Mouse (Mus musculus) forebrain, postnatal 0 days (tissue): ENCODE results near the gene Inafm2. TPM values are rescaled to one million over a fixed set of nuclear protein-coding genes. Genes with fewer than 3 reads are reported as not detected.

ENCODE experiments used
- ATAC-seq: fragments of 200-750 bp; cut with Nextera tagmentation; 2 replicates; pipeline ENCODE4 v1.8.0; 2017; ENCODE audit warnings: mild to moderate bottlenecking, moderate library complexity
- DNase-seq: peaks from one replicate; pipeline ENCODE4 v3.0.0-alpha.2; 2015
- H3K27ac ChIP-seq: fragments of 300-500 bp; sonication (generic); 2 replicates; pipeline ENCODE4 v1.5.1; 2014; ENCODE audit warnings: low read depth, mild to moderate bottlenecking, antibody characterized with exemption, low read length, moderate library complexity, mixed read lengths
- H3K27me3 ChIP-seq: fragments of 300-500 bp; sonication (generic); 2 replicates; pipeline ENCODE4 v1.6.1; 2014; ENCODE audit warnings: mild to moderate bottlenecking, low read length, mixed read lengths; ENCODE audit not compliant: insufficient read depth
- H3K36me3 ChIP-seq: fragments of 300-500 bp; sonication (generic); 2 replicates; pipeline ENCODE4 v1.6.1; 2014; ENCODE audit warnings: mild to moderate bottlenecking, moderate library complexity; ENCODE audit not compliant: insufficient read depth
- H3K4me1 ChIP-seq: fragments of 300-500 bp; sonication (generic); 2 replicates; pipeline ENCODE4 v1.6.1; 2014; ENCODE audit warnings: antibody characterized with exemption; ENCODE audit not compliant: insufficient read depth
- H3K4me2 ChIP-seq: fragments of 300-500 bp; sonication (generic); 2 replicates; pipeline ENCODE4 v1.6.1; 2014; ENCODE audit warnings: low read depth, mild to moderate bottlenecking, moderate library complexity
- H3K4me3 ChIP-seq: fragments of 300-500 bp; sonication (generic); 2 replicates; pipeline ENCODE4 v1.5.1; 2014; ENCODE audit warnings: low read depth, low read length, mixed read lengths
- H3K9ac ChIP-seq: fragments of 300-500 bp; sonication (generic); 2 replicates; pipeline ENCODE4 v1.6.1; 2014; ENCODE audit warnings: mild to moderate bottlenecking
- H3K9me3 ChIP-seq: fragments of 300-500 bp; sonication (generic); 2 replicates; pipeline ENCODE4 v1.6.1; 2016; ENCODE audit warnings: low read length
- CTCF ChIP-seq: sonication (generic); IDR thresholded peaks from 2 replicates; pipeline ENCODE4 v1.5.1; 2016; ENCODE audit warnings: antibody characterized with exemption, control low read depth, low read depth
- WGBS: fragments of 180-500 bp; shearing (Covaris S2); extraction: QIAGEN DNeasy Blood & Tissue Kit; methylation state at CpG from one replicate; pipeline ENCODE4 v1.1.7; 2014; 5-methylcytosine and 5-hydroxymethylcytosine counted together
- polyA plus RNA-seq: library from polyadenylated mRNA; unstranded; fragments of >200 nt; fragmentation: Nextera tagmentation; extraction: Ambion mirVana; gene quantifications from 2 replicates; pipeline ENCODE4 v1.2.1, GENCODE M21; 2015
- total RNA-seq: library from RNA; depleted of rRNA; stranded (reverse); fragments of >200 nt; gene quantifications from 2 replicates; pipeline ENCODE4 v1.2.3, GENCODE M21; 2014; rRNA removed

The Inafm2 gene
- total RNA-seq (13.8 and 14.2 TPM in 2 replicates), polyA plus RNA-seq (15.7 and 17.2 TPM in 2 replicates)

DNA sequence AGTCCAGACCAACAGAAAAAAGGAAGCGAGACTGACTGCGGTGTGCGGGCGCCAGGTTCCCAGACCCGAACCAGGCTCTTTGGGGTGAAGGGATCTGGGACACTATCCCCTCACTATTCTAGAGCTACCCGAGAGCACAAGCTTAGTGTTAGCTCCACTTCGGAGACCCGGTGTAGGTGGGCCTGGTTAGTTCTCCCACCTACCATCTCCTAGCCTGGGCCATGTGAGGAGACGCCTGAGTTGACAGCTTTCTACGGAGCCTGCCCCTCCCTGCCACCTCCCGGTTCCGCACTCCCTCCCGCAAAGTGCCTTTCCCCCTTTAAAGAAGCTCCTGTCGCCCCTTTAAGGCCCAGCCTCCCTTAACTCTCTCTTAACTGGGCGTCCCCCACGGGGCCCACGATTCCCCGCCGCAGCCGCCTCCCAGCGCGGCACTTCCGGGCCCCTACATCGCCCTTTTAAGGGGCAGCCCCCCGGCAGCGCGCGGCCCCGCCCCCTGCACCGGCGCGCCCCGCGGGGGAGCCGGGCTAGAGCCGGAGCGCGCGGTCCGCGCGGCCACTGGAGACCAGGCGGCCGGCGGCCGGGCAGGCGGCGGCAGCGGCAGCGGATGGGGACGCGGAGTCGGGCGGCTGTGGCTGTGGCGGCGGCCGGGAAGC is at the start of gene Inafm2:
Inafm2 (plus strand) TSS at position 527 of the 653 bp plus-strand sequence.
- WGBS: under 1% methylated on average over 45 of the region's 57 CpGs
- H3K4me1 ChIP-seq: peaks cover 31% of the 10 kb centered on the region
- DNase-seq: peak; percentile 95

DNA sequence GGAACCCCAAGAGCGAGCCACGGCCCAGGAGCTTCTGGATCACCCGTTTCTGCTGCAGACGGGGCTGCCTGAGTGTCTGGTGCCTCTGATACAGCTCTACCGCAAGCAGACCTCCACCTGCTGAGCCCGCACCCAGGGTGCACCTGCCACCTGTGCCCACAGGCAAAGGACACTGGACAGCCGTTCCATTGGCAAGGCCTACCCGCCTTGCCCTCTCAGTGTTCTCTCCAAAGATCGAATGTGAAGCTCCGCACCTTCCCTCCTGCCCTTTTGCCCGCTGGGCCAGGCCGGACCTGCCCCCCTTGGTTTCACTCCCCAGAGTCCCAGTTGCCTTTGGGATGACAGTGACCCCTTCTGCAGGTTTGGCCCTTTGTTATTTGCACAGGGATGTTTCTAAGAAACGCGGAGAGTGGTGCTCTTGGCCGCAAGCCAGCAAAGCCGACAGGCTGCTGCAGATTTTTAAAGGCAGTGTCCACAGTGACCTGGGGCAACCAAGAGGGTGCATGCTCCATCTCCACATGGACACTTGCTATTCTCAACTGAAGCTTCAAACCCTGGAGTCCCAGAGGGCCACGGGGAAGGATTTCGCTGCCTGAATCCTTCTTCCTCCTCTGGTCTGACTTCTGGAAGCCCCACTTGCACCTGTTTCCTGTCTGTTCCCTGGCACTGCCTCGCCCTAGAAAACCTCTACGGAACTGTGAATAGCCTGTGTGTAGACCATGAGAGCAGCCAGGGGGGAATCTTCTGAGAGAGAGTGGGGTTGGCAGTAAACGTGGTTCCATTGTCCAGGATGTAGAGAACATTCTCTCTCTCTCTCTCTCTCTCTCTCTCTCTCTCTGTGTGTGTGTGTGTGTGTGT is 48.9 kb upstream of the Inafm2 start:
- Histone ChIP-seq H3K27ac (no peak overlapping the region), H3K9ac (no peak overlapping the region), H3K9me3 (no peaks in the 10 kb centered on the region), H3K4me1 (no peaks in the 10 kb centered on the region), H3K27me3 (peaks cover 28% of the 10 kb centered on the region), H3K36me3 (peaks cover 16% of the 10 kb centered on the region; the same call in 1 of the 2 replicates), H3K4me3 (no peak overlapping the region), H3K4me2 (no peak overlapping the region)
- TF ChIP-seq CTCF: no peak
- DNase-seq (no peak), ATAC-seq (no peak)
- 51% methylated on average over 21 of the region's 21 CpGs for WGBS

More for the DNA sequence above, at the start of gene Inafm2:
- peak within 1 kb of the TSS; percentile 73 for H3K27ac ChIP-seq
- H3K9me3 ChIP-seq: no peaks in the 10 kb centered on the region
- peak; percentile 97 for ATAC-seq
- peak within 1 kb of the TSS; percentile 84 for H3K4me3 ChIP-seq
- TF ChIP-seq CTCF: no peak
- no peaks in the 10 kb centered on the region for H3K36me3 ChIP-seq
- H3K9ac ChIP-seq: peak within 1 kb of the TSS; percentile 77
- H3K4me2 ChIP-seq: peak within 1 kb of the TSS; percentile 97
- H3K27me3 ChIP-seq: no peaks in the 10 kb centered on the region; the same call in 1 of the 2 replicates

DNA sequence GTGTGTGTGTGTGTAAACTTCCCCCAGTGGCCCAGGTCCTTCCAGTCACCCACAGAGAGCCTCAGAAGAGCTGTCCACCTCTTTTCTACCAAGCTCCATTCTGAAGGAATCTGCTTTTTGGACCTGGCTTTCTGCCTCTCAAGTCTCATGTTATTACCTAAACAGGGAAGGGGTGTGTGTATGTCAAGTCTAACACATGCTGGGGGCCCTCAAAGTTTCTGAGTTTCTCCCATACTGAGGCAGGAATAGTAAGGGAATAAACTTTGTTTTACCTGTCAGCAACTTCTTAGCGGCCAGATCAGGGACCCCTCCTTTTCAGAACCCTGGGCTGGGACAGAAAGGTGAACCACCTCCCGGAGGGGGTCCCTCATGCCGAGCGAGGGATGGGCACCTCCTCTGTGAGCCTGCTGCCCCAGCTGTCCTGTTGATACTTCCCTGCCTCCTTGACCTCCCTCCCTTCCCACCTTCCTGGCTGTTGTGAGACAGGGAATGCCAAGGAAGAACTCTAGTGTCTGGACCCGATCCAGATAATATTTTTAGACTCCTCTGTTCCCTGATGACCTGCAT is 48.2 kb upstream of the Inafm2 start:
- peaks cover 16% of the 10 kb centered on the region; the same call in 1 of the 2 replicates for H3K36me3 ChIP-seq
- H3K4me1 ChIP-seq: 0 out of 2 replicates have a peak, but pooled peaks cover 2% of the 10 kb centered on the region
- TF ChIP-seq CTCF: no peak
- DNase-seq (no peak), ATAC-seq (no peak)
- H3K9me3 ChIP-seq: no peaks in the 10 kb centered on the region
- H3K4me2 ChIP-seq: no peak overlapping the region
- H3K27ac ChIP-seq: no peak overlapping the region
- H3K4me3 ChIP-seq: no peak overlapping the region
- H3K9ac ChIP-seq: no peak overlapping the region
- H3K27me3 ChIP-seq: peaks cover 36% of the 10 kb centered on the region
- 46% methylated on average over 5 of the region's 5 CpGs for WGBS

DNA sequence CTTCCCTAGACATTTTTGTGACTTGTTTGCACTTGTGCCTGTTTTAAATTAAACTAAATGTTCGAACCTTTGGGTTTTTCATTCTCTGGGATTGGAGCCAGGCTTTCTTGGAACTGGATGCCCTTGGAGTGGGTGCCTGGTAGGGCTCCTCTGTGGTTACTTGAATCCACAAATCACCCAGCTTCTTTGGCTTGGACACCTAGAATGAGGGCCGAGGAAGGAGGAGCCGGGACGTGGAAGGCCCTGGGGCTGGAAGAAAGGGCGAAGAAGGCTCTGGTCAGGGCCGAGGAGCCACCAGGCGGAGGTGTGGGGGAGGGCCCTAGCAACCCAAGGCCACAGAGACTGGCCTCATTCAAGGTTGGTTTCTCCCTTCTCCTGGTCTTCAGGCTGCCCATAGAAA is 47.6 kb upstream of the Inafm2 start:
- Histone ChIP-seq H3K9me3 (no peaks in the 10 kb centered on the region), H3K4me2 (no peak overlapping the region), H3K27me3 (peaks cover 41% of the 10 kb centered on the region), H3K4me1 (0 out of 2 replicates have a peak, but pooled peaks cover 7% of the 10 kb centered on the region), H3K36me3 (peaks cover 16% of the 10 kb centered on the region; the same call in 1 of the 2 replicates), H3K27ac (no peak overlapping the region), H3K4me3 (no peak overlapping the region), H3K9ac (no peak overlapping the region)
- ATAC-seq (no peak), DNase-seq (peak; percentile 11)
- WGBS: 25% methylated on average over 7 of the region's 7 CpGs
- TF ChIP-seq CTCF: no peak

DNA sequence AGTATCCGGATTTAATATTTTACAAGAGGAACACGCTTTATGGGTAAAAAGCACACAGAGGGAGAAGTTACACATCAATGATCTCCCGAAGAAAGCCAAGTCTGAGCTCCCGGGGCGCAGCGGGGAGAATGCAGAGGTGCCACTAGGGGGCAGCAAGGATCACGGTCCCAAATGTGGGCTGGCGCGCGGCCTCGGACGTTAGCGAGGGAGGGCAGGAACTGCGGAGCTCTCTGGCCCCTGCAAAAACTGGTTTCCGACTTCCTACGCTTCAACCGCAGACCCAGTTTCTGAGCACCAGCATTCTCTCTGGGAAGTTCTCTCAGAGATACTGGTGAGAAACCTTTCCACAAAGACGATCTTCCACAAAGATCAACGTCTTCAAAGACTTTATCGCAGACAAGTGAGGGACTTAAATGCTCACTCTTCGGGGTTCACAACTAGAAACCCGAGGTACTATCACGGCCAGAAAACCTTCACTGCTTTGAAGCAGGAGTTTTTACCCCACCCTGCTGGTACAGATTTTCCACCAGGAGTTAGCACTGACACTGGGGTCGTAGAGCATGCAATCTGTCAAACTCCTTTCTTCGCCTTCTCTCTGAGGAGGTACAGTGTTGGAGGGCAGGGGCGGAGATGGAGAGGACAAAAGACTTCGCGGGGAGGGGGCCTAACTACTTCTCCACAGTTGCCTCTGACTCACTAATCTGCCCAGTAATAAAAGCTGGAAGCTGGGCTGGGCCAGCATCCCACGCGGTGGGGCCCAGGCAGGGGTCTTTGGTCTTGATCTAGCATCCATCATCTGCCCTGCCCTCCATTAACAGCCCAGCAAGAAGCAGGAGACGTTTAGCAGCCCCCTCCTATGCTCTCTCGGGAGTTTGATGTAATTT is 45.1 kb upstream of the Inafm2 start:
- peak; percentile 81 for DNase-seq
- Histone ChIP-seq H3K4me1 (peaks cover 18% of the 10 kb centered on the region), H3K4me3 (no peak overlapping the region), H3K27me3 (peaks cover 63% of the 10 kb centered on the region), H3K4me2 (peak overlapping the region; percentile 34), H3K9me3 (no peaks in the 10 kb centered on the region), H3K27ac (no peak overlapping the region), H3K9ac (no peak overlapping the region), H3K36me3 (peaks cover 12% of the 10 kb centered on the region; the same call in 1 of the 2 replicates)
- 2% methylated on average over 32 of the region's 32 CpGs for WGBS
- peak; percentile 23; the same call in 1 of the 2 replicates for ATAC-seq
- TF ChIP-seq CTCF: peak; percentile 90

DNA sequence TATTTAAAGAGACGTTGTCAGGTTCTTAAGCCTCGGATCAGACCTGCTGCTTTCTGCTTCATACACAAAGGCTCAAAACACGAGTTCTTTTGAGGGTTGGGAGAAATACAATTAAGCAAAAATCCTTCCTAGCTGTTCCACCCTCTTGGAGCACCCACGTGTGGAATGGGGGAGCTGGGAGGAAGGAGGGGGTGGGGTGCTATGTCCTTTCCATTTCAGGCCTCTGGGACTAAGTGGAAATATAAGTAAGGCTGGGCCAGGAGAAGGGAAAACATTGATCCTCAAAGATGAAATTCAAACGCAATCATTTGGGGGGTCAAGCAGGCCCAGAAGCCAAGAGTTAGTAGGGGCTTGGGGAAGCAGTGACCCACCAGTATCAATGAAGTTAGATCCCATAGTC is 44.4 kb upstream of the Inafm2 start:
- Histone ChIP-seq H3K27ac (no peak overlapping the region), H3K4me1 (peaks cover 23% of the 10 kb centered on the region), H3K4me2 (peak overlapping the region; percentile 34; the same call in 1 of the 2 replicates), H3K9me3 (no peaks in the 10 kb centered on the region), H3K4me3 (no peak overlapping the region), H3K36me3 (peaks cover 9% of the 10 kb centered on the region; the same call in 1 of the 2 replicates), H3K27me3 (peaks cover 64% of the 10 kb centered on the region), H3K9ac (no peak overlapping the region)
- DNase-seq (peak; percentile 20), ATAC-seq (no peak)
- WGBS: 14% methylated on average over 5 of the region's 5 CpGs
- TF ChIP-seq CTCF: no peak
